Mouse (Mus musculus) forebrain, embryonic 14.5 days (tissue): ENCODE results near the gene Atg7. TPM values are rescaled to one million over a fixed set of nuclear protein-coding genes. Genes with fewer than 3 reads are reported as not detected.

Experiments used
- ATAC-seq: fragments of 200-750 bp; cut with Nextera tagmentation; 2 replicates; pipeline ENCODE4 v1.8.0; 2017; ENCODE audit warnings: mild to moderate bottlenecking, moderate library complexity
- DNase-seq: peaks from one replicate; pipeline ENCODE4 v3.0.0-alpha.2; 2015; ENCODE audit warnings: low spot score
- H3K27ac ChIP-seq: fragments of 300-500 bp; sonication (generic); 2 replicates; pipeline ENCODE4 v1.5.1; 2014; ENCODE audit warnings: low read depth, mild to moderate bottlenecking, control low read depth, low read length, moderate library complexity
- H3K27me3 ChIP-seq: fragments of 300-500 bp; sonication (generic); replicated peaks from 2 replicates; pipeline ENCODE4 v1.6.1; 2014; ENCODE audit warnings: low read length, control low read depth, mixed read lengths; ENCODE audit not compliant: control insufficient read depth, insufficient read depth
- H3K36me3 ChIP-seq: fragments of 300-500 bp; sonication (generic); 2 replicates; pipeline ENCODE4 v1.6.1; 2014; ENCODE audit warnings: low read length, control low read depth; ENCODE audit not compliant: control insufficient read depth, insufficient read depth
- H3K4me1 ChIP-seq: fragments of 300-500 bp; sonication (generic); 2 replicates; pipeline ENCODE4 v1.6.1; 2014; ENCODE audit warnings: antibody characterized with exemption, low read length, control low read depth; ENCODE audit not compliant: control insufficient read depth, insufficient read depth
- H3K4me2 ChIP-seq: fragments of 300-500 bp; sonication (generic); 2 replicates; pipeline ENCODE4 v1.6.1; 2014; ENCODE audit warnings: mild to moderate bottlenecking, control low read depth, low read length
- H3K4me3 ChIP-seq: fragments of 300-500 bp; sonication (generic); 2 replicates; pipeline ENCODE4 v1.5.1; 2014; ENCODE audit warnings: low read depth, low read length, control low read depth
- H3K9ac ChIP-seq: fragments of 300-500 bp; sonication (generic); 2 replicates; pipeline ENCODE4 v1.6.1; 2014; ENCODE audit warnings: mild to moderate bottlenecking, low read length, control low read depth, moderate library complexity
- H3K9me3 ChIP-seq: fragments of 300-500 bp; sonication (generic); replicated peaks from 2 replicates; pipeline ENCODE4 v1.6.1; 2016; ENCODE audit warnings: low read length, control low read depth, mixed read lengths; ENCODE audit not compliant: control insufficient read depth
- WGBS: fragments of 180-500 bp; shearing (Covaris S2); extraction: QIAGEN DNeasy Blood & Tissue Kit; methylation state at CpG from one replicate; pipeline ENCODE4 v1.1.7; 2014; 5-methylcytosine and 5-hydroxymethylcytosine counted together
- polyA plus RNA-seq: library from polyadenylated mRNA; unstranded; fragments of >200 nt; fragmentation: Nextera tagmentation; extraction: Ambion mirVana; gene quantifications from 2 replicates; pipeline ENCODE4 v1.2.1, GENCODE M21; 2014

Gene Atg7
- polyA plus RNA-seq, 1 experiment from 2014 or later = 21.8 TPM

- Histone ChIP-seq H3K4me2 (no peak overlapping the region), H3K36me3 (no peaks in the 10 kb centered on the region), H3K27ac (no peak overlapping the region), H3K9me3 (no peaks in the 10 kb centered on the region), H3K9ac (no peak overlapping the region), H3K4me3 (no peak overlapping the region), H3K27me3 (no peaks in the 10 kb centered on the region), H3K4me1 (no peaks in the 10 kb centered on the region)
- DNase-seq (no peak), ATAC-seq (no peak)
- WGBS = over 99% methylated on average over 4 of the region's 4 CpGs
Measured at GRCm38 (mm10) chr6:114805927-114806326, 163.0 kb downstream of the Atg7 start.

- ATAC-seq = no peak
- Histone ChIP-seq H3K9ac (no peak overlapping the region), H3K4me2 (no peak overlapping the region), H3K4me1 (no peaks in the 10 kb centered on the region), H3K27ac (no peak overlapping the region), H3K36me3 (no peaks in the 10 kb centered on the region), H3K27me3 (no peaks in the 10 kb centered on the region), H3K4me3 (no peak overlapping the region), H3K9me3 (no peaks in the 10 kb centered on the region)
- no peak for DNase-seq
- 70% methylated on average over 3 of the region's 3 CpGs for WGBS
Measured at GRCm38 (mm10) chr6:114807474-114807873, 164.6 kb downstream of the Atg7 start.

DNA sequence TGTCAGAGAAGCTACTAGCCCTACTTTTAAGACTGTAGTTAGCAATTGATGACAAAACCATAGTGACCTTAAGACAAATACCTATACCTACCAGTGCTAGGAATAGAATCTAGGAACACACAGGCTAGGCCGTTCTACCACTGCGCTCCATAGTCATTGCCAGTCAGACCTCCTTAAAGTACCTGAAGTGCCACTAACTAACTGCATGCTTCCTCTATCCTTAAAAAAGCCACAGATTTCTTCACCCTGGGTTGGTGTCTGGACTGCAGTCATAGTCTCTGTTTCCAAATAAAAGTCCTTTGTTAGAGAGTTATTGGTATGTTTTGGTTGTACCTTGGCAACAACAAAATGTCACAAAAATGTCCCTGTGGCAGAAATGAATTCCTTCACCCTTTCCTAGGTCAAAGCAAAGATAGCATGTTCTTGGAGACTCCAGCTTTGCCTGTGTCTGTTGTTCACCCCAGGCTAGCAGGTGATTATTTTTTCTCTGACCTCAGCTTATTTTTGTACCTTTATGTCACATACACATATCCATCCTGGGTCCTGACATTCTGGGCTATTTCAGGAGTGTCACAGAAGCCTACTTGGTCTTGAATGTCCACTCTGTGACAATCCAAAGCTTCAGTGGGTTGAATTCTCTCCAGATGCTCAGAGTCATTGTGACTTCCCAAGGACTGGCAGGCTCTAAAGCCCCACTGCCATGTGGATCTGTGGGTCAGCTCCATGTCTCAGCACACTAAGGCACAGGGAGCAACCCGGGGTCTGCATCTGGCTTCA lies 165.9 kb downstream of the Atg7 start:
- no peak for ATAC-seq
- DNase-seq = no peak
- no peak overlapping the region for H3K4me2 ChIP-seq
- no peak overlapping the region for H3K27ac ChIP-seq
- 97% methylated on average over 3 of the region's 3 CpGs for WGBS
- no peak overlapping the region for H3K4me3 ChIP-seq
- H3K27me3 ChIP-seq = no peaks in the 10 kb centered on the region
- H3K9me3 ChIP-seq = no peaks in the 10 kb centered on the region
- H3K4me1 ChIP-seq = peaks cover 3% of the 10 kb centered on the region; the same call in 1 of the 2 replicates
- H3K36me3 ChIP-seq = no peaks in the 10 kb centered on the region
- no peak overlapping the region for H3K9ac ChIP-seq

- Histone ChIP-seq H3K9ac (no peak overlapping the region), H3K4me1 (peaks cover 3% of the 10 kb centered on the region; the same call in 1 of the 2 replicates), H3K27me3 (no peaks in the 10 kb centered on the region), H3K27ac (no peak overlapping the region), H3K4me2 (no peak overlapping the region), H3K9me3 (no peaks in the 10 kb centered on the region), H3K36me3 (no peaks in the 10 kb centered on the region), H3K4me3 (no peak overlapping the region)
- 56% methylated on average over 1 of the region's 1 CpGs for WGBS
- ATAC-seq (no peak), DNase-seq (no peak)
Measured at GRCm38 (mm10) chr6:114809431-114809811, 166.5 kb downstream of the Atg7 start.

DNA sequence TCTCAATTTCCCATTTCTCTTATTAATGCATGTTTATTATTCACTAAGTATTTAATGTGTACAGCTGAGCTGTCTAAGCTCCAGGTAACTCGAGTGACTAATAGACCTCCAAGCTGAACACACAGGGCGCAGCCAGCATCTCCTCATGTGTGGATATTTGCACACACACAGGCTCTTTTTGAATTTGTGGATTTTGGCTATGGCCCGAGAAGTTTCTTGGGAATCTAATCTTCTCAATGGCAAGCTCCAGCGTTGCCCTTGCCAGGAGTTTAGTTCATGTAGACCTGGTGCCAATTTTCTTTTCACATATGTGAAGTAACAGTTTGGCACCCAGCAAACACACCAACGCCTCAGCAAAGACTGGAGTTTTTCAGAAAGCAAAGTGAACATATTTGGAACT lies 169.4 kb downstream of the Atg7 start:
- WGBS = 57% methylated on average over 5 of the region's 5 CpGs

DNA sequence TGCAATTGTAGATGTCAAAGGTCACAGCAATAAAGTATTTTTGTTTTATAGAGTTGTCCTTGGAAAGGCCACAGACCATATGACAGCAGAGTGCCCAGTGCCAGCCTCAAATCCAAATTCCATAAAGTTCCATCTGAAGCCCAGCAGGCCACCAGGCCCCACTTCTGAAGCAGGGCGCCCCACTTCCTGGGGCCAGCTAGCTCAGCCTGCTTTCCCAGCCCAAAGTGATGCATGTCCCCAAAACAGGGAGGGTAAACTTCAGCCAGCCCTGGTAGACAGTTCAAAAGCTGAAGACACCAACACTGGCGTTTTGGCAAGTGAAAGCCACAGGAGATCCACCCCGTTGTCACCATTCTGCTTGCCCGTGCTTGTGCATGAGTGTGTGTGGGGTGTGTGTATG lies 169.9 kb downstream of the Atg7 start:
- Histone ChIP-seq H3K36me3 (no peaks in the 10 kb centered on the region), H3K4me2 (no peak overlapping the region), H3K27me3 (no peaks in the 10 kb centered on the region), H3K9ac (no peak overlapping the region), H3K4me3 (no peak overlapping the region), H3K9me3 (no peaks in the 10 kb centered on the region), H3K27ac (no peak overlapping the region), H3K4me1 (peaks cover 3% of the 10 kb centered on the region; the same call in 1 of the 2 replicates)
- ATAC-seq = no peak
- DNase-seq = no peak
- 81% methylated on average over 4 of the region's 4 CpGs for WGBS

More for the DNA sequence above, 169.4 kb downstream of the Atg7 start:
- Histone ChIP-seq H3K4me3 (no peak overlapping the region), H3K9me3 (no peaks in the 10 kb centered on the region), H3K27me3 (no peaks in the 10 kb centered on the region), H3K4me2 (no peak overlapping the region), H3K27ac (no peak overlapping the region), H3K9ac (no peak overlapping the region), H3K36me3 (no peaks in the 10 kb centered on the region), H3K4me1 (peaks cover 3% of the 10 kb centered on the region; the same call in 1 of the 2 replicates)
- DNase-seq (peak; percentile 91), ATAC-seq (no peak)

- ATAC-seq (peak; percentile 68), DNase-seq (peak; percentile 64)
- Histone ChIP-seq H3K27me3 (no peaks in the 10 kb centered on the region), H3K4me3 (no peak overlapping the region), H3K4me1 (peaks cover 3% of the 10 kb centered on the region; the same call in 1 of the 2 replicates), H3K27ac (no peak overlapping the region), H3K9ac (no peak overlapping the region), H3K4me2 (no peak overlapping the region), H3K36me3 (no peaks in the 10 kb centered on the region), H3K9me3 (no peaks in the 10 kb centered on the region)
- WGBS = 41% methylated on average over 6 of the region's 6 CpGs
Measured at GRCm38 (mm10) chr6:114814199-114814881, 171.4 kb downstream of the Atg7 start.

DNA sequence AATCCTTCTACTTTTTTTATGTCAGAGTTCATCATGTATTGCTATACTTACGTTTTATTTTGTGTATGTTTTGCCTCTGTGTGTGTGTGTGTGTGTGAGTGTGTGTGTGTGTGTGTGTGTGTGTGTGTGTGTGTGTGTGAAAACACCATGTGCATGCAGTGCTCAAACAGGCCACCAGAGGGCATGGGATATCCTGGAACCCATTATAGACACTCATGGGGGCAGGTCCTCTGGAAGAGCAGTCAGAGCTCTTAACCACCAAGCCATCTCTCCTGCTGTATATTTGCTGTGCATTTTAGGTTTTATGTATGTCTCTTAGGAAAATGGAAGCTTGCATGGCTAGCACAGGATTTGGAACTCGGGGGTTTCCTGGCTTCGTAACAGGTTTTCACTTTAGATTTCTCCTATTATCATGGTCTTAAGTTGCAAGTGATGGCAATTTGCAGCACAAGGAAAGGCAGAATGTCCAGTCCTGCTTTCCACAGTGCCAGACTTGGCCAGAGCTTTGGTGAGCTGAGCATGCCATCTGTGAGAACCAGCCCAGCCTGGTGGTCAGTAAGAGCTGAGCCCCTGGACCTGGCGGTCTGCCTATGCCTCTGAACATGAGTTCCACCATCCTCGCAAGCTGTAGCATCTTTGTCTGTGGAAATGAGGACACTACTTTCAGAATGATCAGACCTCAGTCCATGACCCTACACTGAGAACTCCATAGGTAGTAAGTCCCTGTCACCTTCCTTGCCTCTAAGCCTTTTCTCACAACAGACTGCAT lies 172.2 kb downstream of the Atg7 start:
- no peak for DNase-seq
- Histone ChIP-seq H3K4me3 (no peak overlapping the region), H3K4me2 (no peak overlapping the region), H3K9me3 (no peaks in the 10 kb centered on the region), H3K9ac (no peak overlapping the region), H3K36me3 (no peaks in the 10 kb centered on the region), H3K27ac (no peak overlapping the region), H3K27me3 (no peaks in the 10 kb centered on the region), H3K4me1 (peaks cover 3% of the 10 kb centered on the region; the same call in 1 of the 2 replicates)
- WGBS = 98% methylated on average over 5 of the region's 5 CpGs
- ATAC-seq = no peak
